Mouse (Mus musculus) G1E (cell line): ENCODE results near the gene Ptrh1.

Source experiments
- CTCF ChIP-seq: IDR thresholded peaks from 2 replicates; pipeline ENCODE4 v1.5.1; 2012; ENCODE audit warnings: low read depth, low read length, inconsistent platforms, mixed read lengths
- TAL1 ChIP-seq: conservative IDR thresholded peaks from 2 replicates; pipeline ENCODE4 v1.6.1; 2012; ENCODE audit warnings: low read depth, low read length, inconsistent platforms, mixed read lengths

- TF ChIP-seq CTCF (no peak), TAL1 (no peak)
Observed at GRCm38 (mm10) chr2:32739311-32739710, 36.3 kb upstream of the Ptrh1 start.
